Comparison of ENCODE assay signal across 18 mouse cellular contexts in the genomic region with DNA sequence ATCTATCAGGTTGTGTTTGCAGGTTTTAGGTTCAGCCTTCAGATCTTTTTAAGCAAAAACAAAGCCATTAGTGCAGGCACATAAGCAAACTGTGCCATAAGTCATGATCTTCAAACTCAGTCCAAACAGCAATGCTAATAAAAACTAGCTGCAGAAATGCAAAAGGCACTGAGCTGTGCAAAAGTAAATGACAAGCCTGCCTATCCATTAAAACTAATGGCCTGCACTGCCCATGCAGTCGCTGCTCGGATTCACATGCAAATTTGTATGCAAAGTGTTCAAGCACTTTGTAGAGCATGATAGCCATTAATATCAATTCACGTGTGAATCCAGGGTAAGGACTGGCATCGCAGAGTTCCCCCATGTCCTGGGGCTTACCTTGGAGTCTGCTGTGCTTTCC. TPM values are rescaled to one million over a fixed set of nuclear protein-coding genes. Genes with fewer than 3 reads are reported as not detected.
DNase-seq lines count a peak whose midpoint lies in the region; ATAC-seq and TF ChIP-seq lines count a peak whose summit lies in the region.
"Had no signal": no experiment of that assay in that cellular context is flagged by ENCODE, and none has a peak within 500 bp of the region (broad histone marks: within the 10 kb centered on the region; RNA-seq: fewer than 3 reads in every experiment).

No protein-coding gene starts in this region.

- no peak overlapping the region for H3K4me2 ChIP-seq in forebrain, embryonic 15.5 days (replicated peaks)
- no peak overlapping the region for H3K4me2 ChIP-seq in forebrain, embryonic 11.5 days (ENCODE audit: low read depth, low read length, severe bottlenecking)
- no peak overlapping the region for H3K4me2 ChIP-seq in neural tube, embryonic 14.5 days (ENCODE audit: low read depth, low read length)
- H3K4me2 ChIP-seq: embryonic facial prominence, embryonic 13.5 days; heart, embryonic 13.5 days; limb, embryonic 13.5 days; liver, embryonic 13.5 days; lung, embryonic 14.5 days had no signal

- H3K4me3 ChIP-seq in forebrain, embryonic 15.5 days: no peak overlapping the region
- no peak overlapping the region for H3K4me3 ChIP-seq in forebrain, embryonic 11.5 days (ENCODE audit: low read depth, low read length)
- H3K4me3 ChIP-seq in kidney, adult 2 months (ENCODE audit: insufficient read depth, low read depth, low read length): no peak overlapping the region
- H3K4me3 ChIP-seq in neural tube, embryonic 14.5 days (ENCODE audit: low read depth, low read length): no peak overlapping the region
- H3K4me3 ChIP-seq: embryonic facial prominence, embryonic 13.5 days; heart, embryonic 13.5 days; limb, embryonic 13.5 days; liver, embryonic 13.5 days had no signal

- 14% methylated on average over 4 of the region's 4 CpGs for WGBS in forebrain, embryonic 15.5 days
- WGBS in forebrain, embryonic 11.5 days: 69% methylated on average over 4 of the region's 4 CpGs
- 38% methylated on average over 4 of the region's 4 CpGs for WGBS in kidney, adult 2 months
- 22% methylated on average over 4 of the region's 4 CpGs for WGBS in neural tube, embryonic 14.5 days

- H3K9ac ChIP-seq in forebrain, embryonic 15.5 days (replicated peaks): no peak overlapping the region
- no peak overlapping the region for H3K9ac ChIP-seq in forebrain, embryonic 11.5 days (ENCODE audit: low read length)
- H3K9ac ChIP-seq in neural tube, embryonic 14.5 days (replicated peaks; ENCODE audit: low read depth, low read length): no peak overlapping the region
- H3K9ac ChIP-seq: embryonic facial prominence, embryonic 13.5 days; heart, embryonic 13.5 days; limb, embryonic 13.5 days; liver, embryonic 13.5 days; lung, embryonic 14.5 days had no signal

- no peak for TF ChIP-seq POLR2A in kidney, adult 2 months (IDR thresholded peaks at IDR 0.05; ENCODE audit: low read depth, low read length)
- TF ChIP-seq POLR2A in brain, embryonic 14.5 days (IDR thresholded peaks at IDR 0.05; ENCODE audit: borderline replicate concordance, extremely low read depth, insufficient read depth, insufficient read length, poor library complexity, severe bottlenecking): no peak

- no peak for DNase-seq in forebrain, embryonic 11.5 days (ENCODE audit: low spot score)
- DNase-seq in kidney, adult 2 months: peak; percentile 24
- DNase-seq in kidney, postnatal 25 days: no peak
- DNase-seq in brain, embryonic 14.5 days (ENCODE audit: low read depth): peak; percentile 75
- no peak for DNase-seq in ovary, adult 18-20 months (ENCODE audit: low spot score)
- DNase-seq: adrenal gland, postnatal 10 days; cerebellum, adult 9-11 months; liver, embryonic 13.5 days; lung, embryonic 14.5 days; right cerebral cortex, adult 18-20 months had no signal

- H3K36me3 ChIP-seq in forebrain, embryonic 15.5 days: no peaks in the 10 kb centered on the region
- peaks cover 2% of the 10 kb centered on the region; the same call in 1 of the 2 replicates for H3K36me3 ChIP-seq in forebrain, embryonic 11.5 days (ENCODE audit: control insufficient read depth, insufficient read depth, low read length)
- peaks cover 7% of the 10 kb centered on the region for H3K36me3 ChIP-seq in kidney, adult 2 months (ENCODE audit: control insufficient read depth, insufficient read depth, low read length)
- H3K36me3 ChIP-seq in neural tube, embryonic 14.5 days (ENCODE audit: control insufficient read depth, insufficient read depth, low read length): 0 out of 2 replicates have a peak, but pooled peaks cover 4% of the 10 kb centered on the region

- H3K9me3 ChIP-seq in forebrain, embryonic 15.5 days: no peaks in the 10 kb centered on the region
- no peaks in the 10 kb centered on the region for H3K9me3 ChIP-seq in forebrain, embryonic 11.5 days (ENCODE audit: control insufficient read depth, low read length)
- no peaks in the 10 kb centered on the region for H3K9me3 ChIP-seq in neural tube, embryonic 14.5 days (ENCODE audit: control insufficient read depth, low read length)
- H3K9me3 ChIP-seq: embryonic facial prominence, embryonic 13.5 days; G1E; heart, embryonic 13.5 days; limb, embryonic 13.5 days; liver, embryonic 13.5 days had no signal

- peaks cover 48% of the 10 kb centered on the region for H3K4me1 ChIP-seq in forebrain, embryonic 15.5 days
- H3K4me1 ChIP-seq in forebrain, embryonic 11.5 days (replicated peaks; ENCODE audit: control insufficient read depth, insufficient read depth, low read length): no peaks in the 10 kb centered on the region
- no peaks in the 10 kb centered on the region for H3K4me1 ChIP-seq in kidney, adult 2 months (ENCODE audit: control insufficient read depth, insufficient read depth, low read length)
- H3K4me1 ChIP-seq in neural tube, embryonic 14.5 days (ENCODE audit: control insufficient read depth, insufficient read depth, low read length): peaks cover 21% of the 10 kb centered on the region
- H3K4me1 ChIP-seq: limb, embryonic 13.5 days; liver, embryonic 13.5 days had no signal

- ATAC-seq in forebrain, embryonic 15.5 days (replicated peaks): no peak
- no peak for ATAC-seq in forebrain, embryonic 11.5 days (replicated peaks; ENCODE audit: low FRiP score)
- ATAC-seq in neural tube, embryonic 14.5 days (ENCODE audit: low read depth): peak; percentile 57
- ATAC-seq: activated CD4-positive, CD25-positive, alpha-beta regulatory T cell, adult 4 months had no signal

- 0 out of 2 replicates have a peak overlapping the region, but pooled peaks have one; percentile 1 for H3K27ac ChIP-seq in forebrain, embryonic 15.5 days (replicated peaks)
- H3K27ac ChIP-seq in forebrain, embryonic 11.5 days (ENCODE audit: low read depth, low read length): no peak overlapping the region
- no peak overlapping the region for H3K27ac ChIP-seq in kidney, adult 2 months (ENCODE audit: insufficient read depth, low read depth, low read length)
- H3K27ac ChIP-seq in neural tube, embryonic 14.5 days (ENCODE audit: low read depth, low read length): no peak overlapping the region; the same call in 1 of the 2 replicates
- H3K27ac ChIP-seq: embryonic facial prominence, embryonic 13.5 days; limb, embryonic 13.5 days; liver, embryonic 13.5 days; stomach, postnatal 0 days had no signal

- H3K27me3 ChIP-seq in forebrain, embryonic 15.5 days: no peaks in the 10 kb centered on the region
- H3K27me3 ChIP-seq in forebrain, embryonic 11.5 days (ENCODE audit: control insufficient read depth, insufficient read depth, low read length): no peaks in the 10 kb centered on the region
- H3K27me3 ChIP-seq in kidney, adult 2 months (replicated peaks; ENCODE audit: control insufficient read depth, insufficient read depth, low read length): no peaks in the 10 kb centered on the region
- no peaks in the 10 kb centered on the region for H3K27me3 ChIP-seq in neural tube, embryonic 14.5 days (ENCODE audit: control insufficient read depth, insufficient read depth, low read length)
- H3K27me3 ChIP-seq: embryonic facial prominence, embryonic 13.5 days; heart, embryonic 13.5 days; limb, embryonic 13.5 days; liver, embryonic 13.5 days had no signal

- TF ChIP-seq CTCF in kidney, adult 2 months (conservative IDR thresholded peaks at IDR 0.05; ENCODE audit: insufficient read depth, insufficient read length, low read depth, low read length): no peak
- TF ChIP-seq CTCF in brain, embryonic 14.5 days (IDR thresholded peaks at IDR 0.05; ENCODE audit: borderline replicate concordance, extremely low read depth, insufficient read depth, insufficient read length): no peak

RNA-seq across cellular contexts. Expression of gene Lrpprc, which starts 40.5 kb away (rescaled TPM):
- 44.2 and 44.4 TPM in 2 replicates for polyA plus RNA-seq in forebrain, embryonic 15.5 days (2015; fragmentation: Nextera tagmentation; extraction: Ambion mirVana)
- polyA plus RNA-seq in forebrain, embryonic 11.5 days (2014; fragmentation: Nextera tagmentation; extraction: Ambion mirVana): 54.3 and 55.9 TPM in 2 replicates
- 18.7 and 25.3 TPM in 2 replicates for polyA plus RNA-seq in kidney, adult 2 months (2012; rRNA removed)
- polyA plus RNA-seq in brain, embryonic 14.5 days (2012; rRNA removed): 17.6 and 27.3 TPM in 2 replicates
- polyA plus RNA-seq in neural tube, embryonic 14.5 days (2014; fragmentation: Nextera tagmentation; extraction: Ambion mirVana): 53.1 and 60.2 TPM in 2 replicates

Comparison
In these comparisons a context has a peak if more than half of its experiments do, and no peak if none do; other contexts are left out.
1. DNase-seq: peak in kidney, adult 2 months (single experiment) and brain, embryonic 14.5 days (single experiment); none in forebrain, embryonic 11.5 days (single experiment), kidney, postnatal 25 days (0 of 2) and ovary, adult 18-20 months (single experiment).